Mouse (Mus musculus): Measurements from ENCODE around the gene Tas2r106. TPM values are rescaled to one million over a fixed set of nuclear protein-coding genes. Genes with fewer than 3 reads are reported as not detected.

Tas2r106 gene
- not detected for polyA plus RNA-seq (2014; fragmentation: Illumina TruSeq; extraction: RNeasy Lipid Tissue Mini Kit (QIAGEN cat#74804); ENCODE audit: low replicate concordance)

DNA sequence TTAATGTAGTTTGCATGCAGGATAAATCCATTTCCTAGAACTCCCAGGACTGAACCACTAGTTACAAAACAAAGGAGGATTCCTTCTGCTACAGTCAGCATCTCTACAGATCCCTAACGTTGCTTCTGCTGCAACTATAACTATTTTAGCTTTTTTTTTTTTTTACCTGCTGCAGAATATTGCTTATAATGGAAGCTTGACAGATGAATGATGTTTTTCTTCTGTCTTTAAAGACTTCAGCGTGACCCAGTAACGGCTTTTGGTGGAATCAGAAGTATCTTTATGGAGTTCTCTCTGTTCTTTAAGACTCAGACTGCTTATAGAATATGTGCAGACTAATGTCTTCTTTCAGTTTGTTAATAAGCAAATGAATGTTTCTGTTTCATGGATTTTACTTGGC is at the start of gene Tas2r106:
TSS of gene Tas2r106 (minus strand) at position 101 of the 400 bp plus-strand sequence.

DNA sequence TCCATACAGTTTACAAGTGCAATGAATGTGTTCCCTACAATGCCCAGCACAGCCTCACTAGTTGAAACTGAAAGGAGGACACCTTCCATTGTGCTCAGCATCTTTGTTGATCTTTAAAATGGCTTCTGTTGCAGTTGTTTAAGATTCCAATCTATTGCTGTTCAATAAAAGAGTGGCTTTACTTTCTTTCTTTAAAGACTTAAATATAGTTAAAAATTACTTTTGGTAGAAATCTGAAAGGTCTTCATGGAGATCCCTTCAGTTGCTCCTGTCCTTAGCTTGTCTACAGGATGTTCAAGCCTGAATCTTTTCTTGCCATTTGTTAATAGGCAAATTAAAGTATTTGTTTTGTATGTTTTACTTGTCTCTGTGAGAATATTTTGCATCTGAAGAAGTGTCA is 11.3 kb upstream of the Tas2r106 start, which contains the start of gene Tas2r114:
TSS of gene Tas2r114 (minus strand) at position 101 of the 400 bp plus-strand sequence.

GRCm38 (mm10) chr6:131687395-131687794 is 8.7 kb upstream of the Tas2r106 start, which contains the start of gene Tas2r105:
Gene Tas2r105 (minus strand): TSS chr6:131687495.

GRCm38 (mm10) chr6:131685644-131686043 is 7.0 kb upstream of the Tas2r106 start, which contains the start of gene Tas2r104:
Gene Tas2r104 (minus strand): TSS chr6:131685744.

GRCm38 (mm10) chr6:131660049-131660448 is 18.6 kb downstream of the Tas2r106 start, which contains the start of gene Tas2r107:
Gene Tas2r107 (minus strand): TSS chr6:131660149.

GRCm38 (mm10) chr6:131630812-131631211 is 47.9 kb downstream of the Tas2r106 start, which contains the start of gene Tas2r130:
Gene Tas2r130 (minus strand): TSS chr6:131630912.

Other genes with a start within 250 kb of the Tas2r106 start
- not detected for gene 5430401F13Rik, start 192.5 kb downstream of the Tas2r106 start, polyA plus RNA-seq (2014; fragmentation: Illumina TruSeq; extraction: RNeasy Lipid Tissue Mini Kit (QIAGEN cat#74804); ENCODE audit: low replicate concordance)
- not detected for gene Gm6619, start 192.5 kb downstream of the Tas2r106 start, polyA plus RNA-seq (2014; fragmentation: Illumina TruSeq; extraction: RNeasy Lipid Tissue Mini Kit (QIAGEN cat#74804); ENCODE audit: low replicate concordance)
- gene Tas2r130, start 48.0 kb downstream of the Tas2r106 start, polyA plus RNA-seq (2014; fragmentation: Illumina TruSeq; extraction: RNeasy Lipid Tissue Mini Kit (QIAGEN cat#74804); ENCODE audit: low replicate concordance) = not detected
- not detected for gene Tas2r107, start 18.7 kb downstream of the Tas2r106 start, polyA plus RNA-seq (2014; fragmentation: Illumina TruSeq; extraction: RNeasy Lipid Tissue Mini Kit (QIAGEN cat#74804); ENCODE audit: low replicate concordance)
- gene Tas2r104, start 6.9 kb upstream of the Tas2r106 start, polyA plus RNA-seq (2014; fragmentation: Illumina TruSeq; extraction: RNeasy Lipid Tissue Mini Kit (QIAGEN cat#74804); ENCODE audit: low replicate concordance) = not detected
- gene Tas2r105, start 8.6 kb upstream of the Tas2r106 start, polyA plus RNA-seq (2014; fragmentation: Illumina TruSeq; extraction: RNeasy Lipid Tissue Mini Kit (QIAGEN cat#74804); ENCODE audit: low replicate concordance) = not detected
- not detected for gene Tas2r114, start 11.2 kb upstream of the Tas2r106 start, polyA plus RNA-seq (2014; fragmentation: Illumina TruSeq; extraction: RNeasy Lipid Tissue Mini Kit (QIAGEN cat#74804); ENCODE audit: low replicate concordance)

All from small intestine, adult 10 weeks (tissue).